Mouse (Mus musculus): Measurements from ENCODE around the gene Slc7a10. TPM values are rescaled to one million over a fixed set of nuclear protein-coding genes. Genes with fewer than 3 reads are reported as not detected.

Gene Slc7a10
- 0.73 and 1.0 TPM in 2 replicates for polyA plus RNA-seq (2014; fragmentation: Nextera tagmentation; extraction: Ambion mirVana)

DNA sequence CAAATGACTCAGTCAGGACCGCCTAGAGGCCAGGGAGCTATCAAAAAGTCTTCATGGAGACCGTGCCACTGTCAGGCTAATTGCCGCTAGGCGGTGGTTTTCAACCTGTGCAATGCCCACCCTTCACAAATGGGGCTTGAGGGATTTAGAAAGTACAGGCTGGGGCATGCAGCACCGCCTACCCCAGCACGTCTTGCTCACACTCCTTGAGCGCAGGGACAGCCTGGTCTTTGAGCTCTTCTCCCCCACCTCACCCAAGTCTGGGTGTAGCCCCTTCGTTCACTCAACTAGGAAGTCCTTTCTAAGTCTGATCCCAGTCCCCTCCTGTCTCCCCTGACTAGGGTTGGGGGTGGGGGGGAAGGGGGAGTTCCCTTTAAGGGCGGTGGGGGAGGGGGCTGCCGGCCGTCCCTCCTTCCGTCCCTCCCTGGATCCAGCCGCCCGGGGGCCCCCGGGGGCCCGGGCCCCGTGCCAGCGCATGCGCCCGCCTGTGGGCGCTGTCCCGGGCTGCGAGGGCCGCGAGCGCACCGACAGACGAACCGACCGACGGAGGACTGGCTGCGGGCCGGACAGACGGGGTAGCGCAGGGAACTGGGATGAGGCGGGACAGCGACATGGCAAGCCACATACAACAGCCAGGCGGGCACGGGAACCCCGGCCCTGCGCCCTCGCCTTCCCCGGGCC is at the start of gene Slc7a10:
Gene Slc7a10, plus strand, starts transcription at position 497 of the 681 bp plus-strand sequence.
- H3K9ac ChIP-seq (ENCODE audit: low read depth, low read length): 0 out of 2 replicates have a peak within 1 kb of the TSS, but pooled peaks have one; percentile 23
- H3K27me3 ChIP-seq (ENCODE audit: control insufficient read depth, insufficient read depth, low read length): peaks cover 33% of the 10 kb centered on the region
- H3K9me3 ChIP-seq (ENCODE audit: control insufficient read depth, low read length): peaks cover 3% of the 10 kb centered on the region; the same call in 1 of the 2 replicates
- no peaks in the 10 kb centered on the region for H3K36me3 ChIP-seq (ENCODE audit: control insufficient read depth, insufficient read depth, low read length)
- no peak within 1 kb of the TSS for H3K27ac ChIP-seq (ENCODE audit: low read depth, low read length)
- 1% methylated on average over 42 of the region's 43 CpGs for WGBS
- H3K4me3 ChIP-seq (ENCODE audit: low read depth, low read length): peak within 1 kb of the TSS; percentile 34
- ATAC-seq (ENCODE audit: low FRiP score): peak; percentile 28; the same call in 1 of the 2 replicates
- peaks cover 5% of the 10 kb centered on the region for H3K4me1 ChIP-seq (replicated peaks; ENCODE audit: control insufficient read depth, insufficient read depth, low read length)
- DNase-seq (ENCODE audit: low spot score): peak; percentile 50
- peak within 1 kb of the TSS; percentile 55 for H3K4me2 ChIP-seq (replicated peaks; ENCODE audit: low read depth, low read length)

- no peak overlapping the region for H3K9ac ChIP-seq (ENCODE audit: low read depth, low read length)
- no peak overlapping the region for H3K27ac ChIP-seq (ENCODE audit: low read depth, low read length)
- no peaks in the 10 kb centered on the region for H3K27me3 ChIP-seq (ENCODE audit: control insufficient read depth, insufficient read depth, low read length)
- DNase-seq (ENCODE audit: low spot score) (no peak), ATAC-seq (ENCODE audit: low FRiP score) (no peak)
- H3K4me3 ChIP-seq (ENCODE audit: low read depth, low read length): no peak overlapping the region
- H3K36me3 ChIP-seq (ENCODE audit: control insufficient read depth, insufficient read depth, low read length): no peaks in the 10 kb centered on the region
- no peak overlapping the region for H3K4me2 ChIP-seq (replicated peaks; ENCODE audit: low read depth, low read length)
- H3K9me3 ChIP-seq (ENCODE audit: control insufficient read depth, low read length): no peaks in the 10 kb centered on the region
- WGBS: 83% methylated on average over 1 of the region's 1 CpGs
- H3K4me1 ChIP-seq (replicated peaks; ENCODE audit: control insufficient read depth, insufficient read depth, low read length): no peaks in the 10 kb centered on the region
These were observed 48.7 kb upstream of the Slc7a10 start for GRCm38 (mm10) chr7:35137524-35137923.

DNA sequence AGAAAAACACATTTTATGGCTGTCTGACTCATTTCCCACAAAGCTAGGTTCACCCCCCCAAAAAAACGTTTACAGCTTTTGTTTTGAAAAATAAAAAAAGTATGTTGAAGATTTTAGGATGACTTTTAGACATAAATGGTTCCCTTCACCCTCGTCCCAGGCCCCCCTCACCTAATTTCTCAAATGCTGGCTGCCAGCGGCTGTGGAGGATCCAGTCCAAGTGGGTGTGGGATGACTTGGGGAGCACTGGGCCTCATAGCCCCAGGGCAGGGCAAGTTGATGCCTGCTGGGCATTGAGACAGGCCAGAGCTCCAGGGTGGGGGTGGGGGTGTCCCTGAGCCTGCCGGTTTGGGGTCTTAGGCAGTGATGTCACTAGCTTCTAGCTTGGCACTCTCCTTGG is 47.7 kb upstream of the Slc7a10 start:
- DNase-seq (ENCODE audit: low spot score): no peak
- Histone ChIP-seq H3K4me1 (replicated peaks; ENCODE audit: control insufficient read depth, insufficient read depth, low read length) (no peaks in the 10 kb centered on the region), H3K4me2 (replicated peaks; ENCODE audit: low read depth, low read length) (no peak overlapping the region), H3K27ac (ENCODE audit: low read depth, low read length) (no peak overlapping the region), H3K27me3 (ENCODE audit: control insufficient read depth, insufficient read depth, low read length) (no peaks in the 10 kb centered on the region), H3K36me3 (ENCODE audit: control insufficient read depth, insufficient read depth, low read length) (no peaks in the 10 kb centered on the region), H3K9me3 (ENCODE audit: control insufficient read depth, low read length) (no peaks in the 10 kb centered on the region), H3K4me3 (ENCODE audit: low read depth, low read length) (no peak overlapping the region), H3K9ac (ENCODE audit: low read depth, low read length) (no peak overlapping the region)
- WGBS: 67% methylated on average over 4 of the region's 4 CpGs
- no peak for ATAC-seq (ENCODE audit: low FRiP score)

GRCm38 (mm10) chr7:35139880-35140279 is 46.3 kb upstream of the Slc7a10 start:
- H3K4me2 ChIP-seq (replicated peaks; ENCODE audit: low read depth, low read length): no peak overlapping the region
- H3K9me3 ChIP-seq (ENCODE audit: control insufficient read depth, low read length): no peaks in the 10 kb centered on the region
- H3K27me3 ChIP-seq (ENCODE audit: control insufficient read depth, insufficient read depth, low read length): no peaks in the 10 kb centered on the region
- no peaks in the 10 kb centered on the region for H3K4me1 ChIP-seq (replicated peaks; ENCODE audit: control insufficient read depth, insufficient read depth, low read length)
- ATAC-seq (ENCODE audit: low FRiP score) (no peak), DNase-seq (ENCODE audit: low spot score) (no peak)
- H3K36me3 ChIP-seq (ENCODE audit: control insufficient read depth, insufficient read depth, low read length): no peaks in the 10 kb centered on the region
- WGBS: 90% methylated on average over 5 of the region's 5 CpGs
- no peak overlapping the region for H3K4me3 ChIP-seq (ENCODE audit: low read depth, low read length)
- no peak overlapping the region for H3K27ac ChIP-seq (ENCODE audit: low read depth, low read length)
- no peak overlapping the region for H3K9ac ChIP-seq (ENCODE audit: low read depth, low read length)

- Histone ChIP-seq H3K27me3 (ENCODE audit: control insufficient read depth, insufficient read depth, low read length) (no peaks in the 10 kb centered on the region), H3K27ac (ENCODE audit: low read depth, low read length) (no peak overlapping the region), H3K36me3 (ENCODE audit: control insufficient read depth, insufficient read depth, low read length) (no peaks in the 10 kb centered on the region), H3K9me3 (ENCODE audit: control insufficient read depth, low read length) (no peaks in the 10 kb centered on the region), H3K9ac (ENCODE audit: low read depth, low read length) (no peak overlapping the region), H3K4me1 (replicated peaks; ENCODE audit: control insufficient read depth, insufficient read depth, low read length) (no peaks in the 10 kb centered on the region), H3K4me3 (ENCODE audit: low read depth, low read length) (no peak overlapping the region), H3K4me2 (replicated peaks; ENCODE audit: low read depth, low read length) (no peak overlapping the region)
- no peak for DNase-seq (ENCODE audit: low spot score)
- 78% methylated on average over 5 of the region's 5 CpGs for WGBS
- no peak for ATAC-seq (ENCODE audit: low FRiP score)
These were observed 44.7 kb upstream of the Slc7a10 start for GRCm38 (mm10) chr7:35141519-35141918.

GRCm38 (mm10) chr7:35142522-35142921 is 43.7 kb upstream of the Slc7a10 start:
- Histone ChIP-seq H3K4me1 (replicated peaks; ENCODE audit: control insufficient read depth, insufficient read depth, low read length) (no peaks in the 10 kb centered on the region), H3K9ac (ENCODE audit: low read depth, low read length) (no peak overlapping the region), H3K9me3 (ENCODE audit: control insufficient read depth, low read length) (no peaks in the 10 kb centered on the region), H3K4me2 (replicated peaks; ENCODE audit: low read depth, low read length) (no peak overlapping the region), H3K4me3 (ENCODE audit: low read depth, low read length) (no peak overlapping the region), H3K27ac (ENCODE audit: low read depth, low read length) (no peak overlapping the region), H3K27me3 (ENCODE audit: control insufficient read depth, insufficient read depth, low read length) (no peaks in the 10 kb centered on the region), H3K36me3 (ENCODE audit: control insufficient read depth, insufficient read depth, low read length) (no peaks in the 10 kb centered on the region)
- 69% methylated on average over 8 of the region's 8 CpGs for WGBS
- DNase-seq (ENCODE audit: low spot score) (no peak), ATAC-seq (ENCODE audit: low FRiP score) (no peak)

GRCm38 (mm10) chr7:35143864-35144618 is 42.1 kb upstream of the Slc7a10 start:
- no peaks in the 10 kb centered on the region for H3K9me3 ChIP-seq (ENCODE audit: control insufficient read depth, low read length)
- no peak overlapping the region for H3K4me2 ChIP-seq (replicated peaks; ENCODE audit: low read depth, low read length)
- no peaks in the 10 kb centered on the region for H3K27me3 ChIP-seq (ENCODE audit: control insufficient read depth, insufficient read depth, low read length)
- 69% methylated on average over 6 of the region's 6 CpGs for WGBS
- H3K4me1 ChIP-seq (replicated peaks; ENCODE audit: control insufficient read depth, insufficient read depth, low read length): no peaks in the 10 kb centered on the region
- H3K36me3 ChIP-seq (ENCODE audit: control insufficient read depth, insufficient read depth, low read length): no peaks in the 10 kb centered on the region
- no peak overlapping the region for H3K27ac ChIP-seq (ENCODE audit: low read depth, low read length)
- H3K4me3 ChIP-seq (ENCODE audit: low read depth, low read length): no peak overlapping the region
- no peak overlapping the region for H3K9ac ChIP-seq (ENCODE audit: low read depth, low read length)
- DNase-seq (ENCODE audit: low spot score): no peak
- no peak for ATAC-seq (ENCODE audit: low FRiP score)

- Histone ChIP-seq H3K27me3 (ENCODE audit: control insufficient read depth, insufficient read depth, low read length) (no peaks in the 10 kb centered on the region), H3K4me1 (replicated peaks; ENCODE audit: control insufficient read depth, insufficient read depth, low read length) (0 out of 2 replicates have a peak, but pooled peaks cover 2% of the 10 kb centered on the region), H3K36me3 (ENCODE audit: control insufficient read depth, insufficient read depth, low read length) (no peaks in the 10 kb centered on the region), H3K9me3 (ENCODE audit: control insufficient read depth, low read length) (no peaks in the 10 kb centered on the region), H3K4me3 (ENCODE audit: low read depth, low read length) (no peak overlapping the region), H3K4me2 (replicated peaks; ENCODE audit: low read depth, low read length) (no peak overlapping the region), H3K9ac (ENCODE audit: low read depth, low read length) (no peak overlapping the region), H3K27ac (ENCODE audit: low read depth, low read length) (no peak overlapping the region)
- DNase-seq (ENCODE audit: low spot score): no peak
- 86% methylated on average over 9 of the region's 9 CpGs for WGBS
- no peak for ATAC-seq (ENCODE audit: low FRiP score)
These were observed 41.1 kb upstream of the Slc7a10 start for GRCm38 (mm10) chr7:35145068-35145467.

Data from hindbrain, embryonic 11.5 days (tissue).